38 mouse cellular contexts compared by ENCODE assay signal in genomic region chr7:128281765-128282164, GRCm38 (mm10). TPM values are rescaled to one million over a fixed set of nuclear protein-coding genes. Genes with fewer than 3 reads are reported as not detected.
"Had no signal": no experiment of that assay in that cellular context is flagged by ENCODE, and none has a peak within 500 bp of the region (broad histone marks: within the 10 kb centered on the region; RNA-seq: fewer than 3 reads in every experiment).

No protein-coding gene starts in this region.

- H3K4me2 ChIP-seq: heart, embryonic 11.5 days; heart, embryonic 13.5 days; heart, embryonic 15.5 days; hindbrain, embryonic 12.5 days; hindbrain, embryonic 14.5 days; kidney, embryonic 15.5 days; limb, embryonic 13.5 days; limb, embryonic 15.5 days had no signal

- DNase-seq: gastrocnemius, postnatal 14 days; gastrocnemius, postnatal 36 days; heart, adult 11 months; heart, adult 2 months; heart, postnatal 14 days; heart, postnatal 36 days; kidney, adult 11 months; kidney, adult 2 months; kidney, adult 9 months; kidney, postnatal 14 days; kidney, postnatal 36 days; layer of hippocampus, adult 9-11 months; layer of hippocampus, postnatal 36 days; left cerebral cortex, postnatal 4 days had no signal

- H3K27ac ChIP-seq: heart, adult 2 months; hindbrain, embryonic 14.5 days; hindbrain, postnatal 0 days; kidney, postnatal 0 days; limb, embryonic 13.5 days; limb, embryonic 15.5 days had no signal

- ATAC-seq: hindbrain, postnatal 0 days had no signal

- H3K9me3 ChIP-seq: heart, embryonic 13.5 days; heart, embryonic 15.5 days; hindbrain, embryonic 12.5 days; kidney, embryonic 15.5 days; limb, embryonic 13.5 days; limb, embryonic 15.5 days had no signal

- H3K9ac ChIP-seq: heart, embryonic 15.5 days; hindbrain, embryonic 12.5 days; hindbrain, embryonic 14.5 days; kidney, embryonic 15.5 days; limb, embryonic 13.5 days; limb, embryonic 15.5 days had no signal

- H3K27me3 ChIP-seq: heart, embryonic 13.5 days; heart, embryonic 15.5 days; kidney, embryonic 15.5 days; limb, embryonic 13.5 days; limb, embryonic 15.5 days had no signal

- H3K4me3 ChIP-seq: heart, adult 2 months; heart, embryonic 13.5 days; heart, embryonic 15.5 days; hindbrain, embryonic 12.5 days; kidney, embryonic 15.5 days; limb, embryonic 13.5 days; limb, embryonic 15.5 days had no signal

RNA-seq across cellular contexts. Expression of gene Slc5a2, which starts 16.3 kb away (rescaled TPM):
- total RNA-seq: gastrocnemius, adult 8-10 months; gastrocnemius, postnatal 14 days; gastrocnemius, postnatal 36 days; heart, adult 2 months; heart, postnatal 14 days; heart, postnatal 36 days; hematopoietic stem cell, adult 5-6 weeks; hindbrain, postnatal 0 days; layer of hippocampus, adult 18-20 months; layer of hippocampus, adult 8-10 months; layer of hippocampus, postnatal 14 days; layer of hippocampus, postnatal 36 days; left cerebral cortex, adult 18-20 months; left cerebral cortex, adult 8-10 months; left cerebral cortex, postnatal 10 days; left cerebral cortex, postnatal 25 days; left cerebral cortex, postnatal 4 days; liver, adult 2 months had no signal
- polyA plus RNA-seq: heart, embryonic 13.5 days; heart, embryonic 15.5 days; hindbrain, embryonic 12.5 days; hindbrain, embryonic 14.5 days; intestine, embryonic 14.5 days; intestine, embryonic 16.5 days; large intestine, adult 2 months; limb, embryonic 11.5 days; limb, embryonic 15.5 days; liver, adult 2 months had no signal
